Mouse (Mus musculus): Measurements from ENCODE around the gene Dusp16.

DNA sequence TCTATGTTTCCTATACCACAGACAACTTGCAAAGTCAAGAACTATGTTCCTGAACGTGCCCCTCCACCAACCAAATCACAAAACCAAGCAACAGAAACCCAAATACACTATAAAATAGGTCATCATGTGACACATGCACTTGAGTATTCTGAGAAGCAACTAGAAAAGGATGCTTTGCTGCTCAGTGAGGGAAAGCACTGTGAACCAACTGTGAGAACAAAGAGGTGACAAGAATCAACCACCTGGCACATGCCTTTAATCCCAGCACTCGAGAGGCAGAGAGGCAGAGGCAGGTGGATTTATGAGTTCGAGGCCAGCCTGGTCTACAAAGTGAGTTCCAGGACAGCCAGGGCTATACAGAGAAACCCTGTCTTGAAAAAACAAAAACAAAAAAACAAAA, 6.0 kb downstream of the Dusp16 start:
- TF ChIP-seq CTCF (IDR thresholded peaks at IDR 0.05; ENCODE audit: low read depth) (no peak), EP300 (optimal IDR thresholded peaks at IDR 0.05) (no peak)

Measured in stomach, postnatal 0 days (tissue).